Mouse (Mus musculus): ENCODE data around the gene Nme3. TPM values are rescaled to one million over a fixed set of nuclear protein-coding genes. Genes with fewer than 3 reads are reported as not detected.

Nme3 gene
- polyA plus RNA-seq, 1 experiment from 2014 or later: 39.8 TPM

GRCm38 (mm10) chr17:24857831-24858470 lies 38.3 kb upstream of the Nme3 start:
- no peaks in the 10 kb centered on the region for H3K27me3 ChIP-seq
- no peak for ATAC-seq
- in situ Hi-C loops (cut with MboI; ENCODE audit: low pct_unique_long_range_greater_than_20kb): no loop called here
- TF ChIP-seq CTCF (IDR thresholded peaks at IDR 0.05): no peak
- POLR2A ChIA-PET: interaction anchor here (0.7 to 1.6 kb wide), 2 partner anchors 9 to 14 kb away, joined by 3 read pairs; no protein-coding TSS in a partner anchor
- no peak for DNase-seq (ENCODE audit: low read depth, low spot score)
- CTCF ChIA-PET: no interaction called here

- no peak for TF ChIP-seq CTCF (IDR thresholded peaks at IDR 0.05)
- CTCF ChIA-PET: no interaction called here
- H3K27me3 ChIP-seq: no peaks in the 10 kb centered on the region
- POLR2A ChIA-PET: interaction anchor here (0.7 to 1.6 kb wide), 2 partner anchors 8 to 13 kb away, joined by 3 read pairs; no protein-coding TSS in a partner anchor
- DNase-seq (ENCODE audit: low read depth, low spot score): no peak
- no peak for ATAC-seq
- in situ Hi-C loops (cut with MboI; ENCODE audit: low pct_unique_long_range_greater_than_20kb): no loop called here
Measured at GRCm38 (mm10) chr17:24858967-24859366, 37.3 kb upstream of the Nme3 start.

- TF ChIP-seq CTCF (IDR thresholded peaks at IDR 0.05): no peak
- H3K27me3 ChIP-seq: no peaks in the 10 kb centered on the region
- CTCF ChIA-PET: interaction anchor here (0.7 to 2.0 kb wide), 2 partner anchors 9 to 44 kb away, joined by 3 to 7 read pairs; no protein-coding TSS in a partner anchor
- DNase-seq (ENCODE audit: low read depth, low spot score) (no peak), ATAC-seq (no peak)
- POLR2A ChIA-PET: interaction anchor here (1.3 kb wide), 1 partner anchor 35 kb away, joined by 4 read pairs; the partner anchor contains the start of genes Eme2 and Mrps34
- in situ Hi-C loops (cut with MboI; ENCODE audit: low pct_unique_long_range_greater_than_20kb): no loop called here
Measured at GRCm38 (mm10) chr17:24860076-24860475, 36.2 kb upstream of the Nme3 start.

GRCm38 (mm10) chr17:24861785-24862184 lies 34.5 kb upstream of the Nme3 start:
- no peak for DNase-seq (ENCODE audit: low read depth, low spot score)
- no peak for TF ChIP-seq CTCF (IDR thresholded peaks at IDR 0.05)
- no peaks in the 10 kb centered on the region for H3K27me3 ChIP-seq
- no peak for ATAC-seq
- ChIA-PET POLR2A (interaction anchor here (0.6 kb wide), 1 partner anchor 9 kb away, joined by 4 read pairs; no protein-coding TSS in a partner anchor), CTCF (interaction anchor here (0.8 to 2.0 kb wide), 2 partner anchors 7 to 18 kb away, joined by 3 to 7 read pairs; no protein-coding TSS in a partner anchor)
- in situ Hi-C loops (cut with MboI; ENCODE audit: low pct_unique_long_range_greater_than_20kb): no loop called here

DNA sequence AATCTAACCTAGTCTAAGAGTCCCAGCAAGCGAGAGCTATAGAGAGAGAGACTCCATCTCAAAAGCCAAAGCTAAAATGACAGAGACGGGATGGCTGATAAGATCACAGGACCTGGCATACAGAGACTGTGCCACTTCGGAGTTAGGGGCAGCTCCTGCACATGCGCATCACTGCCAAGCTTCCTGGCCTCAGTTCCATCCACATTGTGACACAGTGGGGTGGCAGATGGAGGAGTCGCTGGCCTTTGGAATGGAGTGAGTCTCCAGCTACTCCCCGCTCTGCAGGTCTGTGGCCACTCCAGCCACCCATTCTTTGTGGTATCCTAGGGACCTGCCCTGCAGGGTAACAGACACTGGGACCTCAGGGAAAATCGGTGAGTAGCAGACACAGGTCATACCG lies 30.5 kb upstream of the Nme3 start, which contains the start of gene Igfals:
Gene Igfals (plus strand): TSS at position 222 of the 400 bp plus-strand sequence.
- POLR2A ChIA-PET: interaction anchor here (1.0 kb wide), 1 partner anchor 18 kb away, joined by 3 read pairs; no protein-coding TSS in a partner anchor
- CTCF ChIA-PET: interaction anchor here (2.2 kb wide), 1 partner anchor 15 kb away, joined by 6 read pairs; no protein-coding TSS in a partner anchor
- DNase-seq (ENCODE audit: low read depth, low spot score): no peak
- in situ Hi-C loops (cut with MboI; ENCODE audit: low pct_unique_long_range_greater_than_20kb): no loop called here
- no peak for TF ChIP-seq CTCF (IDR thresholded peaks at IDR 0.05)
- H3K27me3 ChIP-seq: no peaks in the 10 kb centered on the region
- ATAC-seq: no peak

GRCm38 (mm10) chr17:24867914-24868313 lies 28.4 kb upstream of the Nme3 start:
- DNase-seq (ENCODE audit: low read depth, low spot score): no peak
- in situ Hi-C loops (cut with MboI; ENCODE audit: low pct_unique_long_range_greater_than_20kb): no loop called here
- POLR2A ChIA-PET: no interaction called here
- CTCF ChIA-PET: no interaction called here
- no peak for ATAC-seq
- H3K27me3 ChIP-seq: no peaks in the 10 kb centered on the region
- no peak for TF ChIP-seq CTCF (IDR thresholded peaks at IDR 0.05)

DNA sequence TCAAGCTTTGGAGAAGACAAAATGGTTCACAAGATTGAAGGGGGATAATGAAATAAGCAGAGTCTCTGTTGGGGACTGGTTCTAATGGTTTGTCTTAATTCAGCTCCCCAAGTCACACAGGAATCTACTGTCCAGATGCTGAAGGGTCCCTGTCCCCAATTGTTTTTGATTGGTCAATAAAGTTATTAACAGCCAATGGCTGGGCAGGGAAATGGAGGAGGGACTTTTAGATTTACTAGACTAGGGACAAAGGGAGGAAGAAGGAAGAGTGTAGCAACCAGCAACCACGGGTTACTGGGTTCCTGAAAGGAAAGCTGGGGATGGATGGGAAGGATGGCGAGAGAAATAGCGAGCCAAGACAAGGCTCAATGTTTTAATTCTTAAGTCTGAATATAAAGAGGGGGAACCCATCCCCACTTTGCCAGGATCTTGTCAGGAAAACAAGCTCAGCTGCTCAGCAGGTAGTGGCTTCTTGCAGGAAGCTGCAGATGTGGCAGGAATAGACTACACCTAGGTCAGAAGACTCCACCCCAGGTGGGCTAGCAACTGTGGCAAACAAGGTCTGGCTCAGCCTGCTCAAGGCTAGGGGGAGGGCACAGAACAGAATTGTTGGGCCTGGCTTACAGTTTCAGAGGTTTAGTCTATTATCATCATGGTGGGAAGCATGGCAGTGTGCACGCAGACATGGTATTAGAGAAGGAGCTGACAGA lies 22.4 kb upstream of the Nme3 start:
- ATAC-seq: no peak
- in situ Hi-C loops (cut with MboI; ENCODE audit: low pct_unique_long_range_greater_than_20kb): no loop called here
- no peak for DNase-seq (ENCODE audit: low read depth, low spot score)
- ChIA-PET POLR2A (no interaction called here), CTCF (interaction anchor here (1.2 kb wide), 1 partner anchor 30 kb away, joined by 3 read pairs; no protein-coding TSS in a partner anchor)
- no peak for TF ChIP-seq CTCF (IDR thresholded peaks at IDR 0.05)
- peaks cover 4% of the 10 kb centered on the region for H3K27me3 ChIP-seq

DNA sequence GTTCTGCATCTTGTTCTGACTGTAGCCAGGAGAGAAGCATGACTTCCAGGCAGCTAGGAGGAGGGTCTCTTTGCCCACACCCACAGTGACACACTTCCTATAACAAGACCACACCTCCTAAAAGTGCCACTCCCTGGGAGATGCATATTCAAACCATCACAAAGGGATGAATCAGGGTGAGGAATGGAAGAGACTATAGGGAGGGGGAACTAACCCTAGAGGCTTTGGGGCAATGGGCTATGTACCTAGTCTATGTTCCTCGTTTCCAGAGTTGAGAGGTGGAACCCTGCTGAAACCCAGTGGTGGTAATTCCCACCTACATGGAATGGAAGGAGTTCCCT lies 21.9 kb upstream of the Nme3 start:
- TF ChIP-seq CTCF (IDR thresholded peaks at IDR 0.05): no peak
- DNase-seq (ENCODE audit: low read depth, low spot score) (no peak), ATAC-seq (no peak)
- CTCF ChIA-PET: no interaction called here
- POLR2A ChIA-PET: no interaction called here
- in situ Hi-C loops (cut with MboI; ENCODE audit: low pct_unique_long_range_greater_than_20kb): no loop called here
- H3K27me3 ChIP-seq: peaks cover 4% of the 10 kb centered on the region

DNA sequence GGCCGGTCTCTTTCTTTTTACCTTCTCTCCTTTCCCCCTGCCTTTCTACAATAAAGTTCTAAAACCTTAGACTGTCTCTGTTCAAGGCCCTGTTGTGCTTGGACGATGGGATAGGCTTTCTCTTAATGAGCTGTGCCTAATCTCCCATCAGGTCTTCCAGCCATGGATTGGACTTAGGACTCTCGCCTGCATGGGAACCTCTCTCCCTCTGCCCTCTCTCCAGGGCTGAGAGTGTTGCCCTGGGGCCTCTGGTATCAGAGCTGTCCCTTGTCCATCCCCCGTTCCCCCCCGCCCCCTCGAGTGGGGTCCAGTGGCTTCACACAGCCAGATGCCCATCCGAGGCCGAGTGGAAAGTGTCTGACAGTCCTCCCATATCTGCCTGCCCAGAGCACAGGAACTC lies 21.3 kb upstream of the Nme3 start:
- H3K27me3 ChIP-seq: peaks cover 4% of the 10 kb centered on the region
- ATAC-seq: no peak
- no peak for TF ChIP-seq CTCF (IDR thresholded peaks at IDR 0.05)
- POLR2A ChIA-PET: no interaction called here
- in situ Hi-C loops (cut with MboI; ENCODE audit: low pct_unique_long_range_greater_than_20kb): no loop called here
- DNase-seq (ENCODE audit: low read depth, low spot score): no peak
- CTCF ChIA-PET: no interaction called here

DNA sequence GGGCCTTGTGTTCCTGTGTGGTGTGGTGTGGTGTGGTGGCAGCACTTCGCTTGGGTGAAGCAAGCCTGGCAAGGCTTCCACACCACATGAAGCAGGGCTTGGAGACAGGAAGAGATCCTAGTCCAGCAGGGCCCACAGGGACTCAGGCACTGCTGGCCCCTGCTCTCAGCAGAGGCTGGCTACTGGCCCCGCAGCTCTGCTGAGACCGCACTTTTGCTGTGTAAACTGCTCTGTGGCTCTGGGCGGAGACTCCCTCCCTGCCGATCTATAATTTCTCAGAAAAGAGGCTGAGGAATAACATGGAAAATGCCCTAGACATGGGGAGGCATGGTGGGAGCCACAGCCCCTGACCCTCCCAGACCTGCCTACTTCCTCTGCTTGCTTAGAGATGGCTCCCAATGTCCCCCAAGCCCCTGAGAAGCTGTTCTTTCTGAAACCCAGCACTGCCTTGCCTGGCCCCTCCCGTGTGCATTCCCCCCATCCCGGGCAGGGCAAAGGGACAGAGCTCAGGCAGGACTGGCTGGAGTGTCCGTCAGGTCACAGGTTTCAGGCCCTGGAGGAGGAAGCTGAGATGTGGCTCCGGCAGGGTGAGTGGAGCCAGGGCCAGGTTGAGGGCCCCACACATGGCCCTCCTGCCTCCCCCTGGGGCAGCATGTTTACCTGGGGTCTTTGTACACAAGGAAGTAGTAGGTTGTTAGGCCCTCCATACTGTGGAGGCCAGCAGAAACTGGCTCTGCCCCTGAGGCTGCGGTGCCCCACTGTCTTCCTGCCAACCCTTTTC lies 18.8 kb upstream of the Nme3 start:
- H3K27me3 ChIP-seq: peaks cover 4% of the 10 kb centered on the region
- POLR2A ChIA-PET: no interaction called here
- CTCF ChIA-PET: no interaction called here
- TF ChIP-seq CTCF (IDR thresholded peaks at IDR 0.05): no peak
- ATAC-seq (no peak), DNase-seq (ENCODE audit: low read depth, low spot score) (no peak)
- in situ Hi-C loops (cut with MboI; ENCODE audit: low pct_unique_long_range_greater_than_20kb): no loop called here

GRCm38 (mm10) chr17:24878117-24878397 lies 18.2 kb upstream of the Nme3 start:
- no peak for DNase-seq (ENCODE audit: low read depth, low spot score)
- ChIA-PET CTCF (no interaction called here), POLR2A (no interaction called here)
- no peak for ATAC-seq
- in situ Hi-C loops (cut with MboI; ENCODE audit: low pct_unique_long_range_greater_than_20kb): no loop called here
- no peak for TF ChIP-seq CTCF (IDR thresholded peaks at IDR 0.05)
- peaks cover 4% of the 10 kb centered on the region for H3K27me3 ChIP-seq

Data from Patski (cell line).